Mouse (Mus musculus) layer of hippocampus, postnatal 14 days (tissue): Measurements from ENCODE around the gene Mettl5. TPM values are rescaled to one million over a fixed set of nuclear protein-coding genes. Genes with fewer than 3 reads are reported as not detected.

ENCODE experiments used
- total RNA-seq, 2 experiments: library from RNA; stranded (reverse); gene quantifications; 2 replicates each; pipeline ENCODE4 v1.2.3; 2021

Mettl5 gene
- total RNA-seq, 2 experiments from 2014 or later, result 13.4 to 16.6 TPM

Other genes starting within 250 kb of the Mettl5 start
- gene Bbs5, start 238.4 kb downstream of the Mettl5 start, total RNA-seq, result 10 to 100 TPM; 23.7 to 29.8 TPM
- gene Klhl41, start 215.5 kb downstream of the Mettl5 start, total RNA-seq, result under 1 TPM; 0.43 to 0.78 TPM
- gene Fastkd1, start 172.1 kb downstream of the Mettl5 start, total RNA-seq, result 10 to 100 TPM; 19.3 to 20.0 TPM
- 10 to 100 TPM; 60.3 to 67.0 TPM for gene Ppig, start 163.1 kb downstream of the Mettl5 start, total RNA-seq
- 1 to 10 TPM; 2.7 to 2.8 TPM for gene Ccdc173, start 96.0 kb downstream of the Mettl5 start, total RNA-seq
- gene Phospho2, start 96.0 kb downstream of the Mettl5 start, total RNA-seq, result 10 to 100 TPM; 19.0 to 21.7 TPM
- 10 to 100 TPM; 60.8 to 63.5 TPM for gene Klhl23, start 63.7 kb downstream of the Mettl5 start, total RNA-seq
- 100 to 1,000 TPM; 129 to 149 TPM for gene Ssb, start 24.1 kb downstream of the Mettl5 start, total RNA-seq
- gene Ubr3, start 11.6 kb upstream of the Mettl5 start, total RNA-seq, result 100 to 1,000 TPM; 132 to 136 TPM
- gene Myo3b, start 153.5 kb upstream of the Mettl5 start, total RNA-seq, result 1 to 10 TPM; 1.2 to 1.3 TPM